Mouse (Mus musculus): ENCODE results near the gene Fbxo27.
"Not testable (repeated sequence)": the region's sequence is repeated elsewhere in the genome, so short reads cannot be mapped to it uniquely, and the experiment has no call there.

GRCm38 (mm10) chr7:28672786-28673185, 19.9 kb upstream of the Fbxo27 start:
- not testable (repeated sequence) for TF ChIP-seq CTCF (IDR thresholded peaks at IDR 0.05; ENCODE audit: borderline replicate concordance, control insufficient read depth, extremely low read depth, insufficient read depth, low read length, poor library complexity); POLR2A (IDR thresholded peaks at IDR 0.05; ENCODE audit: control insufficient read depth, extremely low read depth, insufficient read depth, low read length, poor library complexity)

All from thymus, adult 2 months (tissue).